Mouse (Mus musculus) limb, embryonic 15.5 days (tissue): ENCODE results near the gene Mrps21. TPM values are rescaled to one million over a fixed set of nuclear protein-coding genes. Genes with fewer than 3 reads are reported as not detected.
"Not testable (repeated sequence)": the region's sequence is repeated elsewhere in the genome, so short reads cannot be mapped to it uniquely, and the experiment has no call there.

Source experiments
- ATAC-seq: fragments of 200-750 bp; cut with Nextera tagmentation; 2 replicates; pipeline ENCODE4 v1.8.0; 2017; ENCODE audit warnings: low read depth, moderate TSS enrichment; ENCODE audit not compliant: insufficient number of reproducible peaks, low FRiP score, low TSS enrichment
- H3K27ac ChIP-seq: fragments of 300-500 bp; sonication (generic); 2 replicates; pipeline ENCODE4 v1.5.1; 2015; ENCODE audit warnings: moderate library complexity, mild to moderate bottlenecking, inconsistent platforms
- H3K27me3 ChIP-seq: fragments of 300-500 bp; sonication (generic); 2 replicates; pipeline ENCODE4 v1.6.1; 2015; ENCODE audit warnings: inconsistent platforms
- H3K36me3 ChIP-seq: fragments of 300-500 bp; sonication (generic); 2 replicates; pipeline ENCODE4 v1.6.1; 2015; ENCODE audit warnings: inconsistent platforms
- H3K4me1 ChIP-seq: fragments of 300-500 bp; sonication (generic); 2 replicates; pipeline ENCODE4 v1.6.1; 2015; ENCODE audit warnings: inconsistent platforms
- H3K4me2 ChIP-seq: fragments of 300-500 bp; sonication (generic); 2 replicates; pipeline ENCODE4 v1.6.1; 2015; ENCODE audit warnings: mild to moderate bottlenecking, inconsistent platforms
- H3K4me3 ChIP-seq: fragments of 300-500 bp; sonication (generic); 2 replicates; pipeline ENCODE4 v1.5.1; 2015; ENCODE audit warnings: mild to moderate bottlenecking, inconsistent platforms
- H3K9ac ChIP-seq: fragments of 300-500 bp; sonication (generic); 2 replicates; pipeline ENCODE4 v1.6.1; 2015; ENCODE audit warnings: inconsistent platforms
- H3K9me3 ChIP-seq: fragments of 300-500 bp; sonication (generic); 2 replicates; pipeline ENCODE4 v1.6.1; 2016; ENCODE audit warnings: inconsistent platforms
- WGBS: fragments of 180-500 bp; shearing (Covaris S2); methylation state at CpG from one replicate; pipeline ENCODE4 v1.1.7; 2015; 5-methylcytosine and 5-hydroxymethylcytosine counted together
- polyA plus RNA-seq: library from polyadenylated mRNA; unstranded; fragments of >200 nt; fragmentation: Nextera tagmentation; extraction: Ambion mirVana; gene quantifications from 2 replicates; pipeline ENCODE4 v1.2.1, GENCODE M21; 2015

Mrps21 gene
- 267 and 300 TPM in 2 replicates for polyA plus RNA-seq

DNA sequence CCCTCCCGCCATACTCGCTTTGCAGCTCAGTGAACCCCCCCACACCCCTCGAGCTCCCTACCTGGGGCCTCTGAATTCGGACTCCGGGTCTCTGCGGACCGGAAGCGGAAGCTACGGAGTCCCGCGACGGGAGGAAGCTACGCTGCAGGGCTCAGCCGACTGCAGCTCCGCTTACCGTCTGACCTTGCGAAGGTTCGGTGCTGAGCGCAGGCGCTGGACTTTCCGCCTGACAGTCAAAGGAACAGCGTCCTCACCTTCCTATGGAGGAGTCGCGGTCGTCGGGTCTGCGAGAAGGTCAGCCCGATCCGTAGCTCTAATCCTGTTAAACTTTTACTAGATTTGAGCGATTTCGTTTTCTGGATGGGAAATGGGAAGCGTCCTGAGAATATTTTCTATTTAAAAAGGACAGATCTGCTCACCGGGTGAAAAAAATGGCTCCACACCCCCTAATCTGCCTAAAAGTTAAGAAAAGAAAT is at the start of gene Mrps21:
TSS of gene Mrps21 (minus strand) at position 128 of the 476 bp plus-strand sequence.
- H3K27me3 ChIP-seq = no peaks in the 10 kb centered on the region
- H3K36me3 ChIP-seq = peaks cover 20% of the 10 kb centered on the region
- no peaks in the 10 kb centered on the region for H3K9me3 ChIP-seq
- H3K9ac ChIP-seq = peak within 1 kb of the TSS; percentile 66
- peak within 1 kb of the TSS; percentile 56 for H3K4me2 ChIP-seq
- ATAC-seq = peak; percentile 88
- peak within 1 kb of the TSS; percentile 56 for H3K4me3 ChIP-seq
- peak within 1 kb of the TSS; percentile 83 for H3K27ac ChIP-seq
- H3K4me1 ChIP-seq = peaks cover 18% of the 10 kb centered on the region
- WGBS = under 1% methylated on average over 33 of the region's 33 CpGs

DNA sequence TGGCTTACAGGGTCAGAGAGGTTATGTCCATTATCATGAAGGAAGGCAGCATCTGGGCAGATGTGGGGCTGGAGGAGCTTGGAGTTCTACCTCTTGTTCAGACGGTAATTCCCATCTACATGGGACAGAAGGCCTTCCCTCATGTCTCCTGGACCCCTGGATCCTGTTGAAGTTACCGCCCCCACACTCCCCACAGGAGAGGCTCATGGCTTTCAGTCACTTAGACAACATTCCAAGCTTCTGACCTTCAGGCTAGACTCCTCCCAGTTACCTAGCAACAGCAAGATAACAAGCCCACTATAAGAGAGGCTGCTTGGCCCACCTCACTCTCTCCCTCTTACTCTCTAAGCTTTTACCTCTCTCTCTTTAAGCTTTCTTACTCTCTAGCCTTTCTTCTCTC is 49.2 kb upstream of the Mrps21 start:
- ATAC-seq, H3K27ac ChIP-seq, H3K9ac ChIP-seq, H3K4me3 ChIP-seq, H3K36me3 ChIP-seq, H3K4me1 ChIP-seq, H3K4me2 ChIP-seq, H3K27me3 ChIP-seq, H3K9me3 ChIP-seq: not testable (repeated sequence)
- 61% methylated on average over 2 of the region's 2 CpGs for WGBS

DNA sequence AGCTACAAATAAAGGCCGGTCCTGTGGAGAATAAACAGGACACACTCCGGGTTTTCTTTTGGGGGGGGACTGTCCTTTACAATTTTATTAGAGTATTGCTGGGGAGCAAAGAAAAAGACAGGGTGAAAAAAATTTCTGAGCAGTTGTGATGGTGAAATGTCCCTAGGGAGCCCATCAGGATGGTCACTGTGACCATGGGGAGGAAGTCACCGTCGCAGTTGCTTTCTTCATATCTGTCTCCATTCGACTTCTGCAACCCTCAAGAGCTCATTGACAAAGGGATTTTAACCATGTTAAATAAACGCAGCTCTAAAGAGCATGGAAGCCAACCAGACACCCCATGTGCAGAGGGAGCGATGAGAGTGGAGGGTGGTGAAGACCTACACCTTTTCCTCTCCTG is 45.4 kb upstream of the Mrps21 start:
- Histone ChIP-seq H3K36me3 (no peaks in the 10 kb centered on the region), H3K27me3 (no peaks in the 10 kb centered on the region), H3K27ac (no peak overlapping the region), H3K9ac (no peak overlapping the region), H3K4me2 (no peak overlapping the region), H3K9me3 (no peaks in the 10 kb centered on the region), H3K4me1 (no peaks in the 10 kb centered on the region), H3K4me3 (no peak overlapping the region)
- WGBS = 72% methylated on average over 7 of the region's 7 CpGs
- no peak for ATAC-seq

- WGBS = 92% methylated on average over 4 of the region's 4 CpGs
- no peaks in the 10 kb centered on the region for H3K4me1 ChIP-seq
These were observed 43.4 kb upstream of the Mrps21 start for GRCm38 (mm10) chr3:95914706-95915105.

DNA sequence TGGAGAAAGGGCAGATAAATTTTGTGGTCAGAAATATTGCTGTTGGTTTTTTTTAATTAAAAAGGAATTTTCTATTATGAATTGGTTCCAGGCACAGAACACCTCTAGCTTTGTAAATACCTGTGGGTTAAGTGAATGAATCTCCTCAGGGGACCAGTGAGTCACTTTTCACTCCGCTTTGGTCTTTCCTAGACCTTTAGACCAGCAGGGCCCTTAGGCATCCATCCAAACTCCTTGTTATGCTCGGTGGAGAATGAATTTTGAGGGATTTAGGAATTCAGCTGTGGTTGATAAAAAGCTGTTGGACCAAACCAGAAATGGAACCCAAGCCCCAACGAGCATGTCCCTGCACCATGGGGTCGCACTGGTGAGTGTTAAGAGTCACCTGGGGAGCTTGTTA is 36.3 kb upstream of the Mrps21 start:
- H3K27ac ChIP-seq = no peak overlapping the region
- 29% methylated on average over 4 of the region's 4 CpGs for WGBS

More at GRCm38 (mm10) chr3:95914706-95915105, 43.4 kb upstream of the Mrps21 start:
- Histone ChIP-seq H3K27me3 (no peaks in the 10 kb centered on the region), H3K9ac (no peak overlapping the region), H3K27ac (no peak overlapping the region), H3K36me3 (no peaks in the 10 kb centered on the region), H3K4me2 (no peak overlapping the region), H3K4me3 (no peak overlapping the region), H3K9me3 (no peaks in the 10 kb centered on the region)
- no peak for ATAC-seq

DNA sequence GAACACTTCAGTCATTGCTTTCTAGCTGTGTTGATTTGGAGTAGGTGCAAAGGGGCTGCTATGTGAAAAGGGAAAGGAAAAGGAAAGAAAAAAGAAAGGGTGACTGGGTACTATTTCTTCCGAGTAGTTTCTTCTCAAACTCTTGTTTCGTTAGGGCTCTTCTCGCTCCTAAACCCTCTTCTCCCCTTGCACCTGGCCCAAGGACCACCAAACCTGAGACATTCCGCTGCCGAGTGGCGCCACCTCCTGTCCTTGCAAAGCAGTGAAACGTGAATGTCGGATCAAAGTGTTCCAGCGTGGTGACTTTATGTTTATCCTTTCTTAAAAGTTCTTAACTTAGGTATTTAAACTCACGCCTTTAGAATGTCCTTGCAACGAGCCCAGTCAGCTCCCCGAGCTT is 35.5 kb upstream of the Mrps21 start:
- WGBS = under 1% methylated on average over 12 of the region's 12 CpGs
- Histone ChIP-seq H3K27ac (no peak overlapping the region), H3K4me3 (peak overlapping the region; percentile 38), H3K4me2 (peak overlapping the region; percentile 78), H3K4me1 (peaks cover 35% of the 10 kb centered on the region), H3K27me3 (0 out of 2 replicates have a peak, but pooled peaks cover 4% of the 10 kb centered on the region), H3K36me3 (no peaks in the 10 kb centered on the region), H3K9ac (no peak overlapping the region), H3K9me3 (no peaks in the 10 kb centered on the region)
- no peak for ATAC-seq

More for the DNA sequence above, 36.3 kb upstream of the Mrps21 start:
- H3K36me3 ChIP-seq = no peaks in the 10 kb centered on the region
- H3K4me3 ChIP-seq = no peak overlapping the region
- H3K27me3 ChIP-seq = 0 out of 2 replicates have a peak, but pooled peaks cover 4% of the 10 kb centered on the region
- H3K4me2 ChIP-seq = no peak overlapping the region
- H3K9me3 ChIP-seq = no peaks in the 10 kb centered on the region
- peaks cover 31% of the 10 kb centered on the region for H3K4me1 ChIP-seq
- ATAC-seq = no peak
- H3K9ac ChIP-seq = no peak overlapping the region

DNA sequence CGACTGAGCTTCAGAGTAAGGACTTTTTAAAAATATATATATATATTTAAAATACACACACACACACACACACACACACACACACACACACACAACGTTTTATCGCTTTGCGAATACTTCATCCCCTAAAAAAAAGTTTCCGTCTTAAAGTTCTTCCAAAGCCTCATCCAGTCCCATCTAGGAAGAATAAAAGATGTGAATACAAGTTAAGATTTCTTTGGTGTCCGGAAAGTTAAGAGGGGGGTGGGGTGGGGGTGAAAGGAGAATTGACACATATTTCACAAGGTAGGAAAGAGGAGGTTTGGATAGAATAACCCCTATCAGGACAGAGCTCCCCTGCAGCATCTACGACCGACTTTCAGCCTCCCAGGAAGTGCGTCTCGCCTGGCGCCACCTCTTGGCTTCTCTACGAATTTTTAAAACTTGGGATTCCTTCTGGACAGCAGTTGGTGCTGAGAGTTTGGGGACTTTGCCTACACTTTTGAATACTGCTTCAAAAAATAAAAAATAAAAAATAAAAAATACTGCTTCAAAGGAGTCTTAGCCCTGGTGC is 34.7 kb upstream of the Mrps21 start:
- H3K4me1 ChIP-seq = peaks cover 36% of the 10 kb centered on the region
- ATAC-seq = no peak

DNA sequence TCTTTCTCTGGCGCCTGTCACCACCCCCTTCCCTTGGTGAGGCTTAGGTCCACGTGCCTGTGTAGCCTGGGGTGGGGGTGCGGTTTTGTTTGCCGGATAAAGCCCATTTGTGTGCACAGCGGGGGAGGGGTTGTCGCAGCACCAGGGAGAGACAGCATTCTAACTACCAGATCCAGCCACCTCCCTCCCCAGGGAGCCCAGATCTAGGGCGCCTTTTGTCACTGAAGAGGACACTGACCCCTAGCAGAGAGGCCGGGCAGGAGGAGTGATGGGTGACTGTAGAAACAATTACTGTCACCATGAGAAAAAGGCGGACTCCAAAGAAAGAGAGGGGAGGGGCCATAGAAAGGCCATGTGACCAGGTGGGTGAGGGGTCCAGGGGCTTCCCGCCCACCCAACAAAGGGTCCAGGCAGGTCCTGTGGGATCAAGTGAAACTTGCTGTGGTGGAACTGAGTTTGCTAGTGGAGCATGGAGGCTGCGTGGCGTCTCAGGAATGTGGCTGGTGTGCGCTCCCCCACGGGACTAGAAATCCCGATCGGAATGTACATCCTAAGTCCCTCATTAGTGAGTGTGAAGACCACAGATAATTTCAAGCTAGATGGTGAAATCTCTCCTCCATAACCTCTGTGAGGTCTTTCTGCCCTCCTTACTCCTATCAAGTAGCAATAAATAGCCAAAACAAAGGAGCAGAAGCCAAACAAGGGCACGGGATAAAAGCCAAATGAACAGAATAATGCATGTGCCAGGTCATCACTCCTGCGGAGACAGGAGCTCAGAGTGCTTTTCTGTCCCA is 34.0 kb upstream of the Mrps21 start:
- H3K4me2 ChIP-seq = peak overlapping the region; percentile 78
- peaks cover 36% of the 10 kb centered on the region for H3K4me1 ChIP-seq
- WGBS = 0% methylated on average over 18 of the region's 18 CpGs
- H3K9ac ChIP-seq = peak overlapping the region; percentile 7; the same call in 1 of the 2 replicates
- no peaks in the 10 kb centered on the region for H3K36me3 ChIP-seq
- H3K27me3 ChIP-seq = 0 out of 2 replicates have a peak, but pooled peaks cover 4% of the 10 kb centered on the region
- H3K4me3 ChIP-seq = peak overlapping the region; percentile 38
- H3K27ac ChIP-seq = no peak overlapping the region
- H3K9me3 ChIP-seq = no peaks in the 10 kb centered on the region
- ATAC-seq = no peak

More for the DNA sequence above, 34.7 kb upstream of the Mrps21 start:
- under 1% methylated on average over 12 of the region's 12 CpGs for WGBS
- Histone ChIP-seq H3K9ac (no peak overlapping the region), H3K4me3 (peak overlapping the region; percentile 38), H3K27me3 (0 out of 2 replicates have a peak, but pooled peaks cover 4% of the 10 kb centered on the region), H3K36me3 (no peaks in the 10 kb centered on the region), H3K9me3 (no peaks in the 10 kb centered on the region), H3K27ac (no peak overlapping the region), H3K4me2 (peak overlapping the region; percentile 78)

DNA sequence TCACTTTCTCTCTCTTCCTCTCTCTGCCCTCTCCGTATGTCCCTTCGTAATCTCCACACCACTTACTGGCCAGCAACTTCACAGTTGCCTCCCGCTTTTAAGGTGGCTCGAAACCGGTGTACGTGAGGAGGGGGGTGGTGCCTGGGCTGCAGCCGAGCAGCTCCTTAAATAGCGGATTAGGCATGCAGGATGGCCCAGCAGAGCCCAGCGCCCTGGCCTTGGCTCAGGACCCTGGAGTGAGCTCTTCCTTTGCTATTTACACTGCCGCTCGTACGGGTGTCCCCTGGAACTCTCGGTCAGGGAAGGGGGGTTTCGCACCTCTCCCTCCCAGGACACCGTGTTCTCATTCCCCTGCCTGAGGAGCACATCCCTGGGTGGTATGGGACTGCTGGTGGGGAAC is 33.2 kb upstream of the Mrps21 start, which contains the start of gene Car14:
TSS of gene Car14 (minus strand) at position 124 of the 400 bp plus-strand sequence.
- Histone ChIP-seq H3K9me3 (no peaks in the 10 kb centered on the region), H3K36me3 (no peaks in the 10 kb centered on the region), H3K4me3 (peak within 1 kb of the TSS; percentile 38), H3K9ac (peak within 1 kb of the TSS; percentile 26; the same call in 1 of the 2 replicates), H3K4me2 (peak within 1 kb of the TSS; percentile 78), H3K27ac (no peak within 1 kb of the TSS), H3K4me1 (peaks cover 36% of the 10 kb centered on the region), H3K27me3 (0 out of 2 replicates have a peak, but pooled peaks cover 4% of the 10 kb centered on the region)
- 1% methylated on average over 15 of the region's 15 CpGs for whole genome bisulfite sequencing
- ATAC-seq = no peak

GRCm38 (mm10) chr3:95903753-95904502 is 32.6 kb upstream of the Mrps21 start:
- peak overlapping the region; percentile 78 for H3K4me2 ChIP-seq
- 0 out of 2 replicates have a peak, but pooled peaks cover 4% of the 10 kb centered on the region for H3K27me3 ChIP-seq
- no peak overlapping the region for H3K27ac ChIP-seq
- ATAC-seq = no peak
- H3K9me3 ChIP-seq = no peaks in the 10 kb centered on the region
- H3K36me3 ChIP-seq = no peaks in the 10 kb centered on the region
- 4% methylated on average over 15 of the region's 15 CpGs for WGBS
- H3K4me3 ChIP-seq = peak overlapping the region; percentile 38
- peak overlapping the region; percentile 26; the same call in 1 of the 2 replicates for H3K9ac ChIP-seq
- peaks cover 36% of the 10 kb centered on the region for H3K4me1 ChIP-seq

- Histone ChIP-seq H3K4me3 (no peak overlapping the region), H3K4me1 (peaks cover 36% of the 10 kb centered on the region), H3K27ac (no peak overlapping the region), H3K27me3 (0 out of 2 replicates have a peak, but pooled peaks cover 4% of the 10 kb centered on the region), H3K4me2 (no peak overlapping the region), H3K9me3 (no peaks in the 10 kb centered on the region), H3K9ac (no peak overlapping the region), H3K36me3 (peaks cover 9% of the 10 kb centered on the region)
- 32% methylated on average over 6 of the region's 6 CpGs for WGBS
- no peak for ATAC-seq
These were observed 31.3 kb upstream of the Mrps21 start for GRCm38 (mm10) chr3:95902643-95903042.
